Mouse (Mus musculus): Measurements from ENCODE around the gene Atf6b. TPM values are rescaled to one million over a fixed set of nuclear protein-coding genes. Genes with fewer than 3 reads are reported as not detected.

Atf6b gene
- polyA plus RNA-seq, 1 experiment = 38.3 TPM

- no peak for TF ChIP-seq MYOG (IDR thresholded peaks at IDR 0.05; ENCODE audit: control insufficient read depth, extremely low read depth, insufficient read length)
- TF ChIP-seq MYOD1 (IDR thresholded peaks at IDR 0.05; ENCODE audit: control insufficient read depth, insufficient read length, low read depth) = no peak
- TF ChIP-seq MAX (IDR thresholded peaks at IDR 0.05) = no peak
- no peak for TF ChIP-seq CEBPB (IDR thresholded peaks at IDR 0.05; ENCODE audit: low read depth)
- TF ChIP-seq USF1 (IDR thresholded peaks at IDR 0.05; ENCODE audit: low read depth) = no peak
- TF ChIP-seq FOSL1 (IDR thresholded peaks at IDR 0.05; ENCODE audit: insufficient read depth, low read length, poor library complexity, severe bottlenecking) = no peak
- no peak for TF ChIP-seq CTCF (IDR thresholded peaks at IDR 0.05; ENCODE audit: control insufficient read depth, insufficient read depth, insufficient read length)
- Histone ChIP-seq H3K4me3 (ENCODE audit: insufficient read depth, poor library complexity, severe bottlenecking) (no peak overlapping the region), H3K36me3 (ENCODE audit: control insufficient read depth, insufficient read depth) (no peaks in the 10 kb centered on the region), H3ac (ENCODE audit: control insufficient read depth, insufficient read length, low read depth) (no peak overlapping the region), H3K79me3 (ENCODE audit: low read depth) (no peaks in the 10 kb centered on the region), H3K79me2 (ENCODE audit: control insufficient read depth, insufficient read depth) (no peaks in the 10 kb centered on the region), H3K27me3 (ENCODE audit: control insufficient read depth, insufficient read depth, insufficient read length) (peaks cover 41% of the 10 kb centered on the region)
These were observed 12.4 kb downstream of the Atf6b start for GRCm38 (mm10) chr17:34659181-34659896.

DNA sequence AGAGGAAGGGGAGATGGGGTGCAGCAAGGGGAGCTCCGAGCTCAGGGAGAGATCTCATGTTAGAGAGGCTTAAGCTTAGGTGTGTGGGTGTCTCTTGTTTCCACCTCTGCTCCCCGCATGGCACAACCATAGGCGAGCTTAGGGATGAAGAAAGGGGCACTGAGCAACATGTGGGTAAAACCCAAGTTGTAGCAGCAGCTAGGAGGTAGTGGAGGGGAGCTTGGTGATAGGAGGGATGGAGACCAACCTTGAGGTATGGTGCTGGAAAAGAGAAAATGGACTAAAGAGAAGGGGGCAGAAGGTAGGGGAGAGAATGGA is 12.9 kb downstream of the Atf6b start:
- H3K79me2 ChIP-seq (ENCODE audit: control insufficient read depth, insufficient read depth) = no peaks in the 10 kb centered on the region
- TF ChIP-seq MYOD1 (IDR thresholded peaks at IDR 0.05; ENCODE audit: control insufficient read depth, insufficient read length, low read depth) (no peak), CTCF (IDR thresholded peaks at IDR 0.05; ENCODE audit: control insufficient read depth, insufficient read depth, insufficient read length) (no peak), CEBPB (IDR thresholded peaks at IDR 0.05; ENCODE audit: low read depth) (no peak), USF1 (IDR thresholded peaks at IDR 0.05; ENCODE audit: low read depth) (no peak), MAX (IDR thresholded peaks at IDR 0.05) (no peak), MYOG (IDR thresholded peaks at IDR 0.05; ENCODE audit: control insufficient read depth, extremely low read depth, insufficient read length) (no peak), FOSL1 (IDR thresholded peaks at IDR 0.05; ENCODE audit: insufficient read depth, low read length, poor library complexity, severe bottlenecking) (no peak)
- H3K79me3 ChIP-seq (ENCODE audit: low read depth) = no peaks in the 10 kb centered on the region
- no peak overlapping the region for H3K4me3 ChIP-seq (ENCODE audit: insufficient read depth, poor library complexity, severe bottlenecking)
- no peak overlapping the region for H3ac ChIP-seq (ENCODE audit: control insufficient read depth, insufficient read length, low read depth)
- H3K36me3 ChIP-seq (ENCODE audit: control insufficient read depth, insufficient read depth) = no peaks in the 10 kb centered on the region
- H3K27me3 ChIP-seq (ENCODE audit: control insufficient read depth, insufficient read depth, insufficient read length) = peaks cover 45% of the 10 kb centered on the region

DNA sequence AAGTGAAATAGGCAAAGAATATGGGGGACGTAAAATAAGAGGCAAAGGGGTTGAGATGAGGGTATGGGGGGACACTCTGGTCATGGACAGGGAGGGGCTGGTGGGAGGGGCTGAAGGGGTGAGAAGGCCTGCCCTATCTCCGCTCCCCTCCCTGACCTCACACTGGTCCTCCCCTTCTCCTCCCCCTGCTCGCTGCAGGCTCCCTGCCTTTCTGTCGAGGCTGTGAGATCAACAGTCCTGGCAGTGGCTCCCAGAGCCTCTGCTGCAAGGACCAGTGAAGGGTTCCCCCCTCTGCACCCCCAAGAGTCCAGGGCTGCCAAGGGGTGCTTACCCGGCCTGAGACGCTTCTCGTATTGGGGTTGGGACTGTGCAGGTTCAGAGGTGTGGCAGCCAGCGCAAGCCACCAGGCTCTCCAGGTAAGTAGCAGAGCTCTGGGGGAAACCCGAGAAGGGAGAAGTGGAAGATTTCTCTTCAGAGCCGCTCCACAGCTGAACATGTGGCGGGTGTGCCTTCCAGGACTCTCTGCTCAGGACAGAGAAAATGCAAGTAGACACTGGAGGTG is 13.4 kb downstream of the Atf6b start:
- H3ac ChIP-seq (ENCODE audit: control insufficient read depth, insufficient read length, low read depth) = no peak overlapping the region
- H3K27me3 ChIP-seq (ENCODE audit: control insufficient read depth, insufficient read depth, insufficient read length) = peaks cover 46% of the 10 kb centered on the region
- H3K36me3 ChIP-seq (ENCODE audit: control insufficient read depth, insufficient read depth) = no peaks in the 10 kb centered on the region
- no peak overlapping the region for H3K4me3 ChIP-seq (ENCODE audit: insufficient read depth, poor library complexity, severe bottlenecking)
- no peaks in the 10 kb centered on the region for H3K79me3 ChIP-seq (ENCODE audit: low read depth)
- H3K79me2 ChIP-seq (ENCODE audit: control insufficient read depth, insufficient read depth) = no peaks in the 10 kb centered on the region
- TF ChIP-seq MAX (IDR thresholded peaks at IDR 0.05) = no peak
- TF ChIP-seq MYOD1 (IDR thresholded peaks at IDR 0.05; ENCODE audit: control insufficient read depth, insufficient read length, low read depth) = no peak
- no peak for TF ChIP-seq MYOG (IDR thresholded peaks at IDR 0.05; ENCODE audit: control insufficient read depth, extremely low read depth, insufficient read length)
- TF ChIP-seq CEBPB (IDR thresholded peaks at IDR 0.05; ENCODE audit: low read depth) = no peak
- no peak for TF ChIP-seq FOSL1 (IDR thresholded peaks at IDR 0.05; ENCODE audit: insufficient read depth, low read length, poor library complexity, severe bottlenecking)
- no peak for TF ChIP-seq CTCF (IDR thresholded peaks at IDR 0.05; ENCODE audit: control insufficient read depth, insufficient read depth, insufficient read length)
- no peak for TF ChIP-seq USF1 (IDR thresholded peaks at IDR 0.05; ENCODE audit: low read depth)

- peak overlapping the region; percentile 15 for H3ac ChIP-seq (ENCODE audit: control insufficient read depth, insufficient read length, low read depth)
- H3K36me3 ChIP-seq (ENCODE audit: control insufficient read depth, insufficient read depth) = no peaks in the 10 kb centered on the region
- no peak overlapping the region for H3K4me3 ChIP-seq (ENCODE audit: insufficient read depth, poor library complexity, severe bottlenecking)
- H3K27me3 ChIP-seq (ENCODE audit: control insufficient read depth, insufficient read depth, insufficient read length) = peaks cover 49% of the 10 kb centered on the region
- H3K79me2 ChIP-seq (ENCODE audit: control insufficient read depth, insufficient read depth) = no peaks in the 10 kb centered on the region
- H3K79me3 ChIP-seq (ENCODE audit: low read depth) = no peaks in the 10 kb centered on the region
- TF ChIP-seq USF1 (IDR thresholded peaks at IDR 0.05; ENCODE audit: low read depth) (no peak), MYOD1 (IDR thresholded peaks at IDR 0.05; ENCODE audit: control insufficient read depth, insufficient read length, low read depth) (no peak), FOSL1 (IDR thresholded peaks at IDR 0.05; ENCODE audit: insufficient read depth, low read length, poor library complexity, severe bottlenecking) (no peak), CTCF (IDR thresholded peaks at IDR 0.05; ENCODE audit: control insufficient read depth, insufficient read depth, insufficient read length) (no peak), MYOG (IDR thresholded peaks at IDR 0.05; ENCODE audit: control insufficient read depth, extremely low read depth, insufficient read length) (no peak), CEBPB (IDR thresholded peaks at IDR 0.05; ENCODE audit: low read depth) (no peak), MAX (IDR thresholded peaks at IDR 0.05) (no peak)
These were observed 14.2 kb downstream of the Atf6b start for GRCm38 (mm10) chr17:34661121-34661591.

GRCm38 (mm10) chr17:34662468-34662867 is 15.5 kb downstream of the Atf6b start:
- Histone ChIP-seq H3ac (ENCODE audit: control insufficient read depth, insufficient read length, low read depth) (no peak overlapping the region), H3K36me3 (ENCODE audit: control insufficient read depth, insufficient read depth) (no peaks in the 10 kb centered on the region), H3K79me3 (ENCODE audit: low read depth) (no peaks in the 10 kb centered on the region), H3K27me3 (ENCODE audit: control insufficient read depth, insufficient read depth, insufficient read length) (peaks cover 46% of the 10 kb centered on the region), H3K4me3 (ENCODE audit: insufficient read depth, poor library complexity, severe bottlenecking) (no peak overlapping the region), H3K79me2 (ENCODE audit: control insufficient read depth, insufficient read depth) (no peaks in the 10 kb centered on the region)
- TF ChIP-seq CEBPB (IDR thresholded peaks at IDR 0.05; ENCODE audit: low read depth) = no peak
- TF ChIP-seq FOSL1 (IDR thresholded peaks at IDR 0.05; ENCODE audit: insufficient read depth, low read length, poor library complexity, severe bottlenecking) = no peak
- no peak for TF ChIP-seq MYOD1 (IDR thresholded peaks at IDR 0.05; ENCODE audit: control insufficient read depth, insufficient read length, low read depth)
- no peak for TF ChIP-seq CTCF (IDR thresholded peaks at IDR 0.05; ENCODE audit: control insufficient read depth, insufficient read depth, insufficient read length)
- no peak for TF ChIP-seq MYOG (IDR thresholded peaks at IDR 0.05; ENCODE audit: control insufficient read depth, extremely low read depth, insufficient read length)
- TF ChIP-seq MAX (IDR thresholded peaks at IDR 0.05) = no peak
- TF ChIP-seq USF1 (IDR thresholded peaks at IDR 0.05; ENCODE audit: low read depth) = no peak
